Mouse (Mus musculus): ENCODE data around the gene Pop4.
A peak's percentile ranks its signal among the peaks of the same experiment; 100 is the strongest.
"Not testable (repeated sequence)": the region's sequence is repeated elsewhere in the genome, so short reads cannot be mapped to it uniquely, and the experiment has no call there.

The Pop4 gene

DNA sequence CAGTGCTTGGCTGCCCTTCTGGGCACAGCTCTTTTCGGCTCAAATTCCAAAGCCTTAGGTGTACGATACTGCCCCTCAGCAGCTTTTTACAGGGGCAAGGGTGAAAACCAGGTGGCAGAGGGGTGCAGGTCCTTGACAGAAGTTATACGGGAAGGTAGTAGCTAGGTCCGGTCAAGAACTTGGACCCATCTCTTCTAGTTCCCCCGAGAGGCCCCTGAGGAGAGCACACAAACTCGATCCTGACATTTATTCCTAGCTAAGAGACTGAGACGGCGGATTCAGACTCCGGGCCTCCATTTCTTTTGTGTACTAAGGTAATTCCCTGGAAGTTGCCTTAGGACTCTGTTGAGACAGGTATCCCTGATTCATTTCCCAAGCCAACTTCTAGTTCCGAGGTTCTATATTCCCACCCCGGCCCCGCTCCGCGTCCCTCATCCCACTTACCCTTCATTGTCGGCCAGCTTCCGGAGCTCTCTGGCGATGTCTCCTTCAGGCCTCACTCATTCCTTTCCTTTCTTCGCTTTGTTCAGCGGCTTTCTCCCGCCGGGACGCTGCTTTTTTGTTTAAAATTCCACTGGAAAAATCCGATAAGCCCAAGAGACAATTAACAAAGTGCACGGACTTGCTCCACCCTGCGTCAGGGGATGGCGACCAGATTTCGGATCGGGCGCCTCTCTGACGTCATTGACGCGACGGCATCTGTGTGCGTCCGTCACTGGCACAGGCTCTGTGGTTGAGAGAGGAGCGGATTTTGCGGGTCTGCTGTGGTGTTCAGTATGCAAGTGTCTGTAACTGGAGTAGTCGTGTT is at the start of gene Pop4:
Pop4 (minus strand) TSS at position 721 of the 808 bp plus-strand sequence.
- peak; percentile 94 for DNase-seq (ENCODE audit: low read depth, low spot score)

DNA sequence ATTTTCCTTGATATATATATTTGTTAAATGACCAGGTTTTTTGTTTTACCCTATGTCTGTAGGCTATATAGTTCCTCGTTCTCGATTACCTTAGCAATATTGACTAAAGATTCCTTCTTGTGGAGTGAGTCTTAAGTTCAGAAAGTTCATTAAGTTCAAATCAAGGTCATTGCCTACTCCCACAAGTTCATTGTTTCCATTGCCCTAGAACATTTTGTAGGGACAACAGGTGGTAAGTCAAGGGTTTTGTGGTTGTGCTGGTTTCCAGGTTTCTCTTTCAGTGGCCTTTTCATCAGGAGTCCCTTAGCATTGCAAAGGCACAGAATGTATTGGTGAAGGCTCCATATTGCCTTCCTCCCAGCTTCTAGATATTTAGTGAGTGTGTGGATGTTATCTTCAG is 49.4 kb upstream of the Pop4 start:
- DNase-seq (ENCODE audit: low read depth, low spot score), result no peak

DNA sequence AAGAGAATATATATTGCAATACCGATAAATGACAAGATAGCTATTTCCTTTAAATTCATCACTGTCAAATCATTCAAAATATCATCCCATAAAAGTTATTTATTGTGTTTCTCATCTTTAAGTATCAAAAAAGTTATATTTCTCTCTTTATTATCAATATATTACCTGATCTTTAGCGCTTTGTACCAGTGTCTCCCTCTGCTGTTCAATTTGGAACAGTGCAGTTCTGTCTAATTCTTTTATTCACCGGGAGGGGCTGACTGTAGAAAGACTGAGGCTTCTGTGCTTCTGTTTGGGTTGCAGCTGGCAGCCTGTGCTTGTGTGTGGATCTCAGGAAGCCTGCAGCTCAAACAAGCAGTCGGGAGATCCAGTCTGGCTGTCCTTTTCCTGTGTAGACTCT is 11.0 kb upstream of the Pop4 start:
- not testable (repeated sequence) for DNase-seq (ENCODE audit: low read depth, low spot score)

DNA sequence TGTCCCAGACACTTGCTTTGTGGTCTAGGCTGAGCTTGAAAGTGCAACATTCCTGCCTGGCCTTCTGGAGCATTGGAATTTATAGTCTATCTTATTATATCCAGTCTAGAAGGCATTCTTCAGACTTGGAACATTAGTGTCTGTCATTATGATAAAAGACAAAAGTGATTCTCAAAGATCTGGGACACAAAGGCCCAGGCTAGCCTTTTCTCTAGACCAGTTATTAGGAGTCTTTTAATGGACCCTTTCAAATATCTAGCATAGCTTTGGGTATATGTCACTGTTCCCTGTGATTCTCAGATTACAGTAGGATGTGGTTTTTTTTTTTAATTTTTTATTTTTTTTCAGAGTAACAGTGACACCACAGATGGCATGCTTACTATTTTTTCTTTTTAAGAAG is 1.3 kb upstream of the Pop4 start:
- DNase-seq (ENCODE audit: low read depth, low spot score), result no peak

DNA sequence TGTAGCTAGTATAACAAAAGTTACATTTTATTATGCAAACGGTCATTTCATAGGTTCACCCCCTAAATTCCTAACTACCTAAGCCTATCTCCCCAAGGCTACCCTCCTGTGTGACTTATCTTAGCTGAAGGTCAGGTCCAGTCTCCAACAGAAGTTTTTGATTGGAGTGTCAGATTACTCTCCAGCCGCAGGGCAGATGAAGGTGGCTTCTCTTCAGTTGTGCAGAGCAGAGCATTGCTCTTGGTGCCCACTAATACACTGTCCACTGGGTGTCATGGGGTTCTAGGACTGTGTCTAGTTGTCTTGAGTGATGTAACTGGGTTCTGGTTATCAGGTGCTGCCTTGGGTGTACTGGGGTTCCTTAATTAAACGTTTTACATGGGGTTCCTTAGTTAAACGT is 636 bp upstream of the Pop4 start:
- peak; percentile 6 for DNase-seq (ENCODE audit: low read depth, low spot score)

DNA sequence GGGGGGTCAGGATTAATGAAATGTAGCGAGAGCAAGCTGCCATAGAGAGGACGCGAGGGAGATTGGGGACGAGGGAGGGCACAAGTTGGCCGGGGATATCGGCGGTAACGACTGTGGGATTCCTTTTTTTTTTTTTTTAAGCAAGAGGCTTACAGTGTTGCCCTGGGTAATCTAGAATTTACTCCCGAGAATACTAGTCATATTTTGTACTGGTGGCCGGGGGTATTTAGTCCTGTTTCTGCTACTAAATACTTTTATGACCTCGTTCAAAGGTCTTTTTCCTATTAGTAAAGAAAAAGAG is 238 bp upstream of the Pop4 start:
- DNase-seq (ENCODE audit: low read depth, low spot score), result no peak

DNA sequence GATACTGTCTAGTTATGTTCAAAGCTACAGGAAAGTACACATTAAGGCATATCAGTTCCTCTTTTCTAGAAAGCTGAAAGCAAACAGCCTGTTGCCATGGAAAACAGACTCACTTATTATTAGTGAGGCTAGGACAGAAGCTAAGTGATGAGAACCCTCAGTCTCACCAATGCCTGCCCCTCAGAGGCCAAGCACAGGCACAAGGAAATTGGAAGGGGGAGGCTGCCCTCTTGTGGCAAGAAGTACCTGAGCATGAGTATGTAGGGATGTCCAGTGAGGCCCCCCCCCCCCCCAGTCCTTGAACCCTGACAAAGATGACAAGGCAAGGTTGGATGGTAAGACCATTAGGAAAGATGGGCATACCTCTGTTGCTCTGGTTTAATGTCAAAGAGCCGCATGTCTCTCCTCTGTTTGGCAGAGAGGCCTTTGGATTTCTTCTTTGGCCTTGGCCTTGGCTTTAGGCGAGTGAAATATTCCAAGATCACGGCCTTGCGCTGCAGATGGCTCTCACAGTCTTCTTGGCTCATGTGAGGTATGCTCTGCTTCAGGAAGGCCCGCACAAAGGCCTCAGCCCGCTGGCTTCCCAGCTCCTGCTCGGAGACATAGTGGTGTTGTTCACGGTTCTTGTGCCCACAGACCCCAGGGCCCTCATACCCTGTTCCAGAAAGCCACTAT is 4.1 kb downstream of the Pop4 start:
- DNase-seq (ENCODE audit: low read depth, low spot score), result peak; percentile 59

DNA sequence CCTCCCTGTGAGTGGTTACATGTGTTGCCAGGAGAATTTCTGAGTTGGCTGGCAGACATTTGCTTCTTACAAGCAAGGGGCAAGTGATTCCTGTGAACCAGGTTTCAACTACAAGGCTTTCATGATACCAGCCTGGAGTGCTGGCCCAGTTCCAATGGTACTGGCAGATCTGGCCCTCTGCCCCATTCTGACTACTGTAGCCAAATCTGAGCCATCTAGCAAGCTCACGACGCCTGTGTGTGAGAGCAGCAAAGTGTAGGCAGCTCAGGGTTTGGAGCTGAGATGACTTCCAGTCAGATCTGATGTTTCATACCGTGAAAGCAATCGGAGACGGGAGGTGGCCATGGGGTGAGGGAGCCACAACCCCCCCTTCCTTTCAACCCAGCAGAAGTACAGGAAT is 8.8 kb downstream of the Pop4 start:
- no peak for DNase-seq (ENCODE audit: low read depth, low spot score)

DNA sequence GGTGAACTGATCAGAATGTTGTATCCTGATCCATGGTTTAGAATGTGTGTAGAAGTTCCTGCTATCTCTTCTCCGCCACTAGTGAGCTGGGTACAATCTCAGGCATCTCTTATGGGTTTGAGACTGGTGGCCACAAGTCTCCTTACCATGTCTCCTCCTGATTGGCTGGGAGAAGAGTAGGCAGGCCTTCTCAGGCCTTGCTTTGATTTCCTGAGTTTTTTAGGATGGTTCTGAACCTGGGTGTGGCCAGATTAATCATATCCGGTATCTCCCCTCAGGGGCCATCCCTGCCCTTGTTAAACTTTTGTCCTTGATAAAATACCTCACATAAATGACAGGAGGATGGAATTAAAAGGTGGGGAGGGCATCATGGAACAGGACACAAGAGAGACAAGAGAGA is 11.6 kb downstream of the Pop4 start:
- DNase-seq (ENCODE audit: low read depth, low spot score), result no peak

DNA sequence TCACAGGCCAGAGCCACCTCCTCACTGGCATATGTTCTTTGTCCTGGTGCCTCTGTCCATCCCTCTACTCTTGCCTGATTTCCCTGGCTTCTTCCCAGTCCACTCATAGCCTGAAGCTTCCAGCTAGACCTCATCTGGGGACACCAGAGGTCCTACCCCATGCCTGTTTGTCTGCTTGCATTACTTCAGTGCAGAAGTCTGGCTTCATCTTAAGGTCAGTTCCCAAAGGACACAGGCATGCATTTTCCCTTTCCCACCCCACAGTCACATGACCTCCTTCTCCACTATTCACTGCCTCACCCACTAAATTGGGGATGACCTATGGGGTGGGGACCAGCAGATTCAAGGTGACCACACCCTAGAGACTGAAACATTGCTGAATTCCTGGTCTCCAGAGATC is 17.8 kb downstream of the Pop4 start:
- no peak for DNase-seq (ENCODE audit: low read depth, low spot score)

DNA sequence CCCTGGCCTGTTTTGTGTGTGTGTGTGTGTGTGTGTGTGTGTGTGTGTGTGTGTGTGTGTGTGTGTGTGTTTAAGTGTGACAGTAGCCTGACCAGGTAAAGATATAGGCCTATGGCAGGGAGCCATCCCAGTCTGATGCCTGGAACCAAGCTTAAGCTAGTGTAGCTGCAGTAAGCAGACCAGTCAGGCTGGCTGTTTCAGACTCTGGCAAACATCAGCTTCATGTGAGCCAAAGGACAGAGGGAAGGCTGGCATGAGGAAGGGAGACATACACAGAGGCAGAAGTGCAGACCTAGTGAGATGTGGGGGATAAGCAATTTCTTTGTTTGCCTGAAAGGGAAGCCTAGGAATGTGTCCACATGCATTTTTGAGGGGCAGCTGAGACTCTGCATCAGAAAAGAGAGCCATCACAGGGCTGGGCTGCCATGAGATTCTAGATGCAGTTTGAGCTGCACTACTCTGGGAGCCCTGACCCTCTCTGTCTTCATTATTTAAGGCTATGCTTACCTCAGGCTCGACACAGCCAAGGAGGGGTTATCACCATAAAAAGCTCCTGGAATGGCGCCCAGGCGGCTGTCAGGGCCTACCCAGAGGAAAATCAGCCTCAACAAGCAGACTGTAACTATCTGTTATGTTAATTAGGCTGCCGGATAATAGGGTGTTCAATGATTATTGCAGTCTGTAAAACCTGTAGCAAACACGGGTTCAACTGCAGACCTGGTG is 19.6 kb downstream of the Pop4 start:
- DNase-seq (ENCODE audit: low read depth, low spot score), result no peak

DNA sequence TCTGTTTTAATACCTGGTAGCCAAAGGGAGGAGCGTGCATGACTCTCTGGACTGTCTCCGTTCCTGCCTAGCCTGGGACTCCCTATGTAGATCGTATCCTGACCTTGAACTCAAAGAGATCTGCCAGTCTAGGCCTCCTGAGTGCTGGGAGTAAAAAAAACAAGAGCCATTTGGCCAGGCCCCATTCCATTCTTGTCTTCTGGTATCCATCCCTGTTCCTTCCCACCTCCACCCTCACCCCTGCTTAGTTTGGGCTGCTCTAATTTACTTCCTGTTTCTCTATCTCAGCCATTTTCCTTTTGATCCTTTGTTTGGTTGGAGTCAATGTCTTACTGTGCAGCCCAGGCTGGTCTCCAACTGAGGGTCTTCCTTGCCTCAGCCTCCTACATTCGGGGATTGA is 28.8 kb downstream of the Pop4 start:
- no peak for DNase-seq (ENCODE audit: low read depth, low spot score)

DNA sequence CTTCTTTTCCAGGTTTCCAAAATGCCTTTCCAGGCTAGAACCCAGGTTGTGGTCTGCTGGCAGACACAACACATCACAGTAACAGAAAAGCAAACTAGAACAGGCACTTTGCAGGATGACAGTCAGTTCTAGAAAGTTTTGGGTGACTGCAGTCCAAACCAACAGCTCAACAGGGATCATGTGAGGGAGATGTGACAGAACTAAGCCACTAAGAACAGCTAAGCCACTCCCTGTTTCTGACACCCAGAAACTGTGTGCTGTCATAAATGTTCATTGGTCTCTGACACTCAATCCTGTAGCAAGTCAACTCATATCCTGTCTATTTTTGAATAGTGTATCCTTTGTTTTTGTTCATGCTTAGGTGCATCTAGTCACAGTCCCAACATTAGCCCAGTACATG is 34.1 kb downstream of the Pop4 start:
- DNase-seq (ENCODE audit: low read depth, low spot score), result no peak

DNA sequence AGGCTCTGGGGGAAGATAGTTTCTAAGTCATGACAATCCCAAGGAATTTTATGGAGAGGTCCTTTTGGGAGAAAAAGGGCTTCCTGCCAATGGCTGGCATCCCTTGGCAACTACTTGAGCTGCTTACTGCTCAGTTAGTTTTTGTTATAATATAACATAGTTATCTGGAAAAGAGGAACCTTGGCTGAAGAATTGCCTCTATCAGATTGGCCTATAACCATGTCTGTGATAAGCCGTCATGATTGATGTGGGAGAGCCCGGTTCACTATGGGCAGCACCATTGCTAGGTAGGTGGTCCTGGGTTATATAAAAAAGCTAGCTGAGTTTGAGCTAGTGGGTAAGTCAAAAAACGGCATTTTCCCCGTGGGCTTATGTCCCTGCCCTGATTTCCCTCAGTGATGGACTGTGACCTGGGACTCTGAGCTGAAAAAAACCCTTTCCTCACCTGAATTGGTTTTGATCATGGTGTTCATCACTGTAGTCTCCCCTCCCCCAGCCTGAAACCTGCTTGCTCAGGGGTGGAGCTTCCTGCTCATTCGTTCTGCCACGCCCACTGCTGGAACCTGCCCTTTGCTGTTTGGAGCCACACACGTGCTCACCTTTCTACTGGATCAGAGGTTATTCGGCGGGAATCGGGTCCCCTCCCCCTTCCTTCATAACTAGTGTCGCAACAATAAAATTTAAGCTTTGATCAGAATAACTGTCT is 34.7 kb downstream of the Pop4 start:
- DNase-seq (ENCODE audit: low read depth, low spot score), result no peak

DNA sequence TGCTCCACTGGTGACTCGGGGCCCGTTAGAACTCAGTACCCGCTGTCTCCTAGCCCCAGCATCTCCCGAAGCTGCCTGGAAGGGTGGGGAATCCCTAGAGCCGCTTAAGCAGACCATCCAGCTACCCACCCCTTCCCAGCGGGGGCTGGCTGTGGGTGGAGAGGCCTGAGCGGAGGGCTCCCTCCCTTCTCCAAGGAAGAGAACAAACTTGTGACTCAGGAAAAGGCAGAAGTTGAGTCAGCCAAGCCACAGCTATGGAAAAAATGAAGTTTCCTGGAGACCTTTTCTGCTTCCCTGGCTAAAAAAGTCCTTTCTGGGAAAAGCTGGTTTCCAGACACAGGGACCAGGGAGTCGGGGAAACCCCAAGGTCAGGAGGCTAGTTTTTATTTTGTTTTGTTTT is 40.9 kb downstream of the Pop4 start:
- DNase-seq (ENCODE audit: low read depth, low spot score), result no peak

DNA sequence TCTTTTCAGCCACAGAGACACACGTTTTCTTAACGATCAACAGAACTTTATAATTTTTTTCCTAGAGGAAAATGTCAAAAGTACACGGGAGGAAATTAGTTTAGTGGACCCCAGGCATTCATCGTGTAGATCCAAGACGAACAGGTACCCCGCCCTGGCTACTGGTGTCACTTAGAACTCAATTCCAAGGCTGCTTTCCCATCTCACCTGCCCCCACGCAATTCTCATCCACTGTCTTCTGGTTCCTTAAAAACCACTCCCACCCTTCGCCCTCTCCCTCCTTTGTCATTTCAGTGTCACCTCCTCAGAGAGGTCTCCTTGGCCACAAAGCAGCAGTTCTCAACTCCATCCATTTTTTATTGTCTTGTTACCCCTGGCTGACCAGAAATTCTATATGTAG is 42.9 kb downstream of the Pop4 start:
- DNase-seq (ENCODE audit: low read depth, low spot score), result no peak

DNA sequence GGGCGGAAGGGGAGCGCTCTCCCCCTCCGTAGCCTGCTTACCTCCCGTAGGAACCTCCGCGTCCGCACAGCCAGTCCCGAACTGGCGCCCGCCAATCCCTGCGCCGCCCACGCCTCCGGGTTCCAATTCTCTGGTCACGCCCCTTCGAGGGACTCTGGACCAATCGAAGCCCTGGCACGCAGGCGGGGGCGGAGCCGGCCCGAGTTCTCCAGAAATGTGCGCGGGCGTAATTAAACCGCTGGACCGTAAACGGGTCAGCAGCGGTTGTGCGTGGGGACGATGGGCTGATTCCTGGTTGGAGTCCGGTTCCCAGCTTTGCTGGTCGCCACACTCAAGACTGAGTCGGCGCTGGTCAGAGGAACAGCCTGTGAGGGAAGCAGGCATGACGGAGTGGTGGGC is 43.3 kb downstream of the Pop4 start, which contains the start of gene Plekhf1:
Plekhf1 (minus strand) TSS at position 117 of the 399 bp plus-strand sequence.
- peak; percentile 69 for DNase-seq (ENCODE audit: low read depth, low spot score)

DNA sequence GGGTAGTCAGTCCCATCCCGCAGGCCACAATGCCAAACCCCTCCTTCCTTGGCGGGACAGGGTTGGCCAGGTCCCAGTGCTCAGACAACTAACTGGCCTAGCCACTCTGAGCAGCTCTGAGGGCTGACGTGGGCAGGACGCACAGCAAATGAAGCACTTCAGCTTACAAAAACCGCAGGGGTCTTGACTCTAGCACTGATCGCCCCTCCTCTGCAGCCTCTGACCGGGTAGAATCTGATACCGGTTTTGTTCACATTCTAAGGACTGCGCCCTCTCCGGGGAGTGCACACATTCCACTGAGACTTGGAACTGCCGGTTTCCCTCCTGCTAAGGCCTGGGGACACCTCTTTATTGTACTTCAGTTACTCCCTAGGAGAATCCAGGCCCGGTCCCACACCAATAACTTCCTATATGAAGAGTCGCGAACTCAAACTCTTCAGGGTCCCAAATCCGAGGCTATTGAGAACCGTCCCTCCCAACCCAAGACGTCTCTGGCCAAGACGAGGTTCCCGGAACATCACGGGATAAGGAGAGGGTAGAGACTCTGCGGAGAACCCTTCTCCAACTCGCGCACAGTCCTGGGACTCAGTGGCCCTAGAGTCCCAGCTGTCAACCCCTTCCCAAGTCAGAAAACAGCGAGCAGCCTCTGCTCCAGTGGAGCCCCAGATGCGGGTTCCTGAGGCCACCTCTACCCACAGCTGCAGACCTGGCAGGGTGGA is 43.9 kb downstream of the Pop4 start:
- DNase-seq (ENCODE audit: low read depth, low spot score), result peak; percentile 16

DNA sequence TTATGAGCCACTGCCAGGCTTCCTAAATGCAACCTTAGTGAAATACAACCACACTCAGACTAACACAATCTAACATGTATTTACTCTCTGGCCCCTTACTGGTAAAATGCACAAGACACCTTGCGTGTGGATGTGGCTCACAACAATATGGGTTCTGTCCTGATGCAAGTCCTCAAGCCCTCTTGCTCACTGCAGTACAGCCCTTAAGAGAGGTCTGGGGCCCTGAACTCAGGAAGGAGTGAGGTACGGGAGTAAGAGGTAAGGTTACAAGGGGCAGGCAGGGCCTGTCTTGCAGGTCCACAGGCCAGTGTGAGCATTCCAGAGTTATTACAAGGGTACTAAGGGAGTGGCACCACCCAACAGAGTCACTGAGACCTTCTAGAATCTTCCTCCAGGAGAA is 45.0 kb downstream of the Pop4 start:
- no peak for DNase-seq (ENCODE audit: low read depth, low spot score)

DNA sequence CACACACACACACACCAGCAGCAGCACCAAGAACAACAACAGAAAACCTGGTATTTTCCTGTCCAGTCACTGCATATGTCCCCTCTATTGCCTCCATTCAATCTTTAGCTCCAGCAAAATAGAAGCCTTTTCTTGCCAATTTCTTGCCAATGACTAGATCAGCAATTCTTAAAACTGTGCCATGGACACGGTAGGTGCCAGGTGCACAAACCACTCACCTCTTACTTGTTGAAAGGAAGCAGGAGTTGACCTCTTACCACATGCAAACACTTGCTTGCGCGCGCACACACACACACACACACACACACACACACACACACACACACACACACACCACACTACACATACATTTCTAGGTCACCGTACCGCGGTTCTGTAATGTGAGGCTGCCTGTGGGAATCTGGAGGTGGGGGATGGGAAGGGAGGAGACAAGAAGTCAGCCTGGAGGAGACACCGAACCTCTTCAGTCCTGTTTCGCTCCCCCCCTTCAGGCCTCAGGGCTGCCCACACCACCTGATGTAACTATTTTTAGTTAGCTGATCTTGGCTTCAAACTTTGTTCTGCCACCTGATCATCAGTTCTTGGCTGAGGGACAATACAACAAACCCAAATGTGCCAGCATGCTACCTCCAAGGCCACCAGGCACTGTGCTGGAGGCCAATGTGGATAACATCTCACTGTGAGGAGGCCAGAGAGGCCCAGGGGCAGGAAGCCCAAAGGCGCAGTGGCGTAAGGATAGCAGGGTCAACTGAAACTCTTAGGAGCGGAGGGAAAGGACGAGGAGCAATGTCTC is 46.5 kb downstream of the Pop4 start:
- DNase-seq (ENCODE audit: low read depth, low spot score), result peak; percentile 10

DNA sequence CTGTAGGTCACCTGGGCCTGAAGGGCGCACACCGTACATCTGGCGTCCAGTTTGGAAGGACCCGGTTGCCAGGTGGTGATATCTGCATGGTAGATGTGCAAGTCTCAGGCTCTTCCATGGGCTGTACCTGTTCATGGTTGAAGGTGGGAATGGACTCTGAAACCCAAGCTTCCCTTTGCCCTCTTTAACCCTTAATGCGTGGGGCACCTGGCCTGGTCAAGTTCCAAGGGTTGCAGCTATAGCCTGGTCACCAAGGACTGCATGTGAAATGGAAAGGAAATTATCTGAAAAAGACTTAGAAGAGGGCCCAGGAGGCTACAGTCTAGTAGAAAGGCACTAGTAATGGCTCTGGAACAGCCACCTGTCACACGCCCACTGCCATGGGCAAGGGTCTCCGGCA is 50.4 kb downstream of the Pop4 start:
- no peak for DNase-seq (ENCODE audit: low read depth, low spot score)

Measured in CD4-positive, CD25-positive, alpha-beta regulatory T cell, adult 2 months (primary cell).